Mouse (Mus musculus): ENCODE measurements around the gene 2310034G01Rik. TPM values are rescaled to one million over a fixed set of nuclear protein-coding genes. Genes with fewer than 3 reads are reported as not detected.
A peak's percentile ranks its signal among the peaks of the same experiment; 100 is the strongest.

2310034G01Rik gene
- polyA plus RNA-seq, 1 experiment from 2014 or later: 1.8 TPM

MicroRNA genes within 50 kb of the gene (microRNA counts, 519-probe panel; counts per million panel counts)
- microRNA mmu-miR-146b: 2,540 counts per million, percentile 55 among the panel's probes with 10 or more counts

Small RNA genes within 50 kb of the gene (microRNA-seq; reads per million reads assigned to microRNA genes)
- 0.50 reads per million for gene Mir146b

Other genes starting within 250 kb of the 2310034G01Rik start
- 0.06 TPM in 1 of 2 replicates, not detected in the other for gene Elovl3, start 218.4 kb downstream of the 2310034G01Rik start, polyA plus RNA-seq (2015; fragmentation: Nextera tagmentation; extraction: Ambion mirVana)
- gene Pitx3, start 202.0 kb downstream of the 2310034G01Rik start, polyA plus RNA-seq (2015; fragmentation: Nextera tagmentation; extraction: Ambion mirVana): 0.57 TPM in 1 of 2 replicates, not detected in the other
- gene Gbf1, start 197.8 kb downstream of the 2310034G01Rik start, polyA plus RNA-seq (2015; fragmentation: Nextera tagmentation; extraction: Ambion mirVana): 36.4 and 40.4 TPM in 2 replicates
- 10.2 and 10.4 TPM in 2 replicates for gene Nfkb2, start 46.0 kb downstream of the 2310034G01Rik start, polyA plus RNA-seq (2015; fragmentation: Nextera tagmentation; extraction: Ambion mirVana)
- gene Psd, start 23.1 kb downstream of the 2310034G01Rik start, polyA plus RNA-seq (2015; fragmentation: Nextera tagmentation; extraction: Ambion mirVana): 22.1 and 23.0 TPM in 2 replicates
- 14.1 and 16.0 TPM in 2 replicates for gene Fbxl15, start 22.1 kb downstream of the 2310034G01Rik start, polyA plus RNA-seq (2015; fragmentation: Nextera tagmentation; extraction: Ambion mirVana)
- gene Cuedc2, start 11.6 kb downstream of the 2310034G01Rik start, polyA plus RNA-seq (2015; fragmentation: Nextera tagmentation; extraction: Ambion mirVana): 131 and 133 TPM in 2 replicates
- 13.8 and 16.8 TPM in 2 replicates for gene Mfsd13a, start 9.2 kb downstream of the 2310034G01Rik start, polyA plus RNA-seq (2015; fragmentation: Nextera tagmentation; extraction: Ambion mirVana)
- 135 and 146 TPM in 2 replicates for gene Actr1a, start 45.4 kb upstream of the 2310034G01Rik start, polyA plus RNA-seq (2015; fragmentation: Nextera tagmentation; extraction: Ambion mirVana)
- gene Sufu, start 46.6 kb upstream of the 2310034G01Rik start, polyA plus RNA-seq (2015; fragmentation: Nextera tagmentation; extraction: Ambion mirVana): 26.4 and 27.4 TPM in 2 replicates
- gene Trim8, start 151.4 kb upstream of the 2310034G01Rik start, polyA plus RNA-seq (2015; fragmentation: Nextera tagmentation; extraction: Ambion mirVana): 11.8 and 16.2 TPM in 2 replicates
- gene Arl3, start 222.9 kb upstream of the 2310034G01Rik start, polyA plus RNA-seq (2015; fragmentation: Nextera tagmentation; extraction: Ambion mirVana): 98.1 and 105 TPM in 2 replicates
- gene Sfxn2, start 223.1 kb upstream of the 2310034G01Rik start, polyA plus RNA-seq (2015; fragmentation: Nextera tagmentation; extraction: Ambion mirVana): 16.6 and 19.3 TPM in 2 replicates
- 37.1 and 38.0 TPM in 2 replicates for gene Wbp1l, start 248.8 kb upstream of the 2310034G01Rik start, polyA plus RNA-seq (2015; fragmentation: Nextera tagmentation; extraction: Ambion mirVana)